In the genomic region with DNA sequence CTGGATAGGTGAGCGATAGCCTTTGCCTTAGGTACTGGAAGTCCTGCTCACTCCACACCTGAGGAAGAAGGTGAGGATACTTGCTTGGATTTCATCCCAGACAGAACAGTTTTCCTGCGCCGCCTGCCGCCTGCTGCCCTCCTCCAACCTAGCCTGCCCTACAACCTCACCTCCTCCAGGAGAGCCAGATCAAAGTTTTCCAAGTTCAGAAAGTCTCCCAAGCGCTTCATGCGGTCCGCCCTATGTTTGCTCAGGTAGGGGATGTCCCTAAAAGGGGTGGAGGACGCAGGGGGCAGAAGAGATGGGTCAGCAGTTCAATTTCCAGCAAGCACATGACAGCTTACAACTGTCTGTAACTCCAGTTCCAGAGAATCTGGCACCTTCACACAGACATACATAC, we compare ENCODE assay signal across 8 mouse cellular contexts. TPM values are rescaled to one million over a fixed set of nuclear protein-coding genes. Genes with fewer than 3 reads are reported as not detected.
DNase-seq lines count a peak whose midpoint lies in the region; ATAC-seq and TF ChIP-seq lines count a peak whose summit lies in the region.

No protein-coding gene starts in this region.

- DNase-seq in heart, adult 2 months: peak in 1 of 2 experiments; percentile 26
- no peak for DNase-seq in heart, adult 8-10 months (ENCODE audit: low spot score)
- DNase-seq in left cerebral cortex, postnatal 4 days: no peak
- DNase-seq in layer of hippocampus, adult 8-10 months (ENCODE audit: low spot score in 2 of 2): no peak
- DNase-seq in adipocyte (ENCODE audit: low spot score): no peak

- H3K4me1 ChIP-seq in heart, adult 2 months (ENCODE audit: control insufficient read depth, insufficient read depth, low read length): peaks cover 7% of the 10 kb centered on the region
- H3K4me1 ChIP-seq in forebrain, embryonic 15.5 days: peaks cover 21% of the 10 kb centered on the region
- H3K4me1 ChIP-seq in kidney, embryonic 15.5 days: peaks cover 25% of the 10 kb centered on the region
- H3K4me1 ChIP-seq in midbrain, embryonic 16.5 days (ENCODE audit: control insufficient read depth, insufficient read depth, low read length): peaks cover 14% of the 10 kb centered on the region

- peak overlapping the region; percentile 78 for H3K9ac ChIP-seq in heart, adult 2 months (ENCODE audit: low read depth, low read length)
- H3K9ac ChIP-seq in forebrain, embryonic 15.5 days (replicated peaks): peak overlapping the region; percentile 8; the same call in 1 of the 2 replicates
- H3K9ac ChIP-seq in kidney, embryonic 15.5 days: peak overlapping the region; percentile 71
- peak overlapping the region; percentile 52; the same call in 1 of the 2 replicates for H3K9ac ChIP-seq in midbrain, embryonic 16.5 days (ENCODE audit: low read depth, low read length)

- peak overlapping the region; percentile 94 for H3K4me2 ChIP-seq in forebrain, embryonic 15.5 days (replicated peaks)
- peak overlapping the region; percentile 99 for H3K4me2 ChIP-seq in kidney, embryonic 15.5 days
- peak overlapping the region; percentile 96 for H3K4me2 ChIP-seq in midbrain, embryonic 16.5 days (ENCODE audit: low read length)

- no peak for TF ChIP-seq EP300 in heart, adult 2 months (IDR thresholded peaks at IDR 0.05; ENCODE audit: insufficient read depth, low read depth, low read length)

- H3K4me3 ChIP-seq in heart, adult 2 months: peak overlapping the region; percentile 75
- H3K4me3 ChIP-seq in forebrain, embryonic 15.5 days: peak overlapping the region; percentile 63
- peak overlapping the region; percentile 65 for H3K4me3 ChIP-seq in kidney, embryonic 15.5 days (replicated peaks)
- H3K4me3 ChIP-seq in midbrain, embryonic 16.5 days (ENCODE audit: low read depth, low read length): peak overlapping the region; percentile 78

- no peaks in the 10 kb centered on the region for H3K36me3 ChIP-seq in heart, adult 2 months (ENCODE audit: control insufficient read depth, insufficient read depth, low read length)
- H3K36me3 ChIP-seq in forebrain, embryonic 15.5 days: peaks cover 28% of the 10 kb centered on the region
- H3K36me3 ChIP-seq in kidney, embryonic 15.5 days: peaks cover 39% of the 10 kb centered on the region
- H3K36me3 ChIP-seq in midbrain, embryonic 16.5 days (ENCODE audit: control insufficient read depth, insufficient read depth, low read length): no peaks in the 10 kb centered on the region

- ATAC-seq in forebrain, embryonic 15.5 days (replicated peaks): no peak; the same call in 1 of the 2 replicates
- peak; percentile 26; the same call in 1 of the 2 replicates for ATAC-seq in kidney, embryonic 15.5 days (replicated peaks; ENCODE audit: low FRiP score)
- peak; percentile 6; the same call in 1 of the 2 replicates for ATAC-seq in midbrain, embryonic 16.5 days

- TF ChIP-seq POLR2A in heart, adult 2 months (IDR thresholded peaks at IDR 0.05; ENCODE audit: insufficient read depth, low read depth, low read length): no peak

- no peaks in the 10 kb centered on the region; the same call in 1 of the 2 replicates for H3K79me2 ChIP-seq in heart, adult 2 months (replicated peaks; ENCODE audit: control insufficient read depth, insufficient read depth, low read length)

- peak overlapping the region; percentile 87 for H3K27ac ChIP-seq in heart, adult 2 months
- H3K27ac ChIP-seq in forebrain, embryonic 15.5 days (replicated peaks): no peak overlapping the region
- peak overlapping the region; percentile 90 for H3K27ac ChIP-seq in kidney, embryonic 15.5 days
- no peak overlapping the region for H3K27ac ChIP-seq in midbrain, embryonic 16.5 days (ENCODE audit: low read length)

- no peaks in the 10 kb centered on the region for H3K27me3 ChIP-seq in heart, adult 2 months (ENCODE audit: control insufficient read depth, insufficient read depth, low read length)
- H3K27me3 ChIP-seq in forebrain, embryonic 15.5 days: no peaks in the 10 kb centered on the region
- H3K27me3 ChIP-seq in kidney, embryonic 15.5 days: 0 out of 2 replicates have a peak, but pooled peaks cover 3% of the 10 kb centered on the region
- H3K27me3 ChIP-seq in midbrain, embryonic 16.5 days (ENCODE audit: control insufficient read depth, insufficient read depth, low read depth, low read length): 0 out of 2 replicates have a peak, but pooled peaks cover 3% of the 10 kb centered on the region

- intact Hi-C loops in heart, adult 2 months (cut with DNase I): no loop called here
- intact Hi-C loops in left cerebral cortex, postnatal 4 days (cut with DNase I): no loop called here

- TF ChIP-seq CTCF in heart, adult 2 months (IDR thresholded peaks at IDR 0.05): peak; percentile 37; the same call in 1 of the 2 replicates

- H3K9me3 ChIP-seq in forebrain, embryonic 15.5 days: no peaks in the 10 kb centered on the region
- no peaks in the 10 kb centered on the region for H3K9me3 ChIP-seq in kidney, embryonic 15.5 days (replicated peaks)
- H3K9me3 ChIP-seq in midbrain, embryonic 16.5 days (replicated peaks; ENCODE audit: control insufficient read depth, low read length, poor library complexity, severe bottlenecking): no peaks in the 10 kb centered on the region

- WGBS in heart, adult 2 months: 20% methylated on average over 8 of the region's 8 CpGs
- 35% methylated on average over 8 of the region's 8 CpGs for WGBS in forebrain, embryonic 15.5 days
- WGBS in kidney, embryonic 15.5 days: 20% methylated on average over 8 of the region's 8 CpGs
- 31% methylated on average over 8 of the region's 8 CpGs for WGBS in midbrain, embryonic 16.5 days

RNA-seq across cellular contexts. Expression of a gene that starts 0.9 kb away (rescaled TPM):
- 10 to 100 TPM; 31.8 to 36.2 TPM for total RNA-seq in heart, adult 2 months (2021)
- 60.2 and 60.8 TPM in 2 replicates for polyA plus RNA-seq in heart, adult 2 months (2012; rRNA removed)
- total RNA-seq in heart, adult 8-10 months (2022): 10 to 100 TPM; 30.1 to 40.2 (median 34.8) TPM
- 36.6 and 38.2 TPM in 2 replicates for polyA plus RNA-seq in forebrain, embryonic 15.5 days (2015; fragmentation: Nextera tagmentation; extraction: Ambion mirVana)
- 59.6 and 72.0 TPM in 2 replicates for polyA plus RNA-seq in kidney, embryonic 15.5 days (2015; fragmentation: Nextera tagmentation; extraction: Ambion mirVana)
- polyA plus RNA-seq in midbrain, embryonic 16.5 days (2015; fragmentation: Nextera tagmentation; extraction: Ambion mirVana): 36.5 and 44.1 TPM in 2 replicates
- total RNA-seq in left cerebral cortex, postnatal 4 days (2021): 10 to 100 TPM; 20.1 to 21.9 TPM
- 10 to 100 TPM; 15.2 to 20.7 (median 19.1) TPM for total RNA-seq in layer of hippocampus, adult 8-10 months (2022)

RNA-seq across cellular contexts. Expression of a gene that starts 0.9 kb away (rescaled TPM):
- total RNA-seq in heart, adult 2 months (2021): 1 to 10 TPM in 1 of 2 experiments, under 1 TPM in 1; 0.84 to 1.7 TPM
- 0.59 and 1.2 TPM in 2 replicates for polyA plus RNA-seq in heart, adult 2 months (2012; rRNA removed)
- 1 to 10 TPM in 2 of 4 experiments, under 1 TPM in 2; 0.78 to 1.4 (median 1.1) TPM for total RNA-seq in heart, adult 8-10 months (2022)
- 1.5 and 3.3 TPM in 2 replicates for polyA plus RNA-seq in forebrain, embryonic 15.5 days (2015; fragmentation: Nextera tagmentation; extraction: Ambion mirVana)
- 2.4 and 2.6 TPM in 2 replicates for polyA plus RNA-seq in kidney, embryonic 15.5 days (2015; fragmentation: Nextera tagmentation; extraction: Ambion mirVana)
- 4.0 and 4.1 TPM in 2 replicates for polyA plus RNA-seq in midbrain, embryonic 16.5 days (2015; fragmentation: Nextera tagmentation; extraction: Ambion mirVana)
- total RNA-seq in left cerebral cortex, postnatal 4 days (2021): 1 to 10 TPM; 4.6 to 4.9 TPM
- 1 to 10 TPM; 4.1 to 8.3 (median 6.3) TPM for total RNA-seq in layer of hippocampus, adult 8-10 months (2022)

RNA-seq across cellular contexts. Expression of a gene that starts 13.2 kb away (rescaled TPM):
- total RNA-seq in heart, adult 2 months (2021): 10 to 100 TPM in 1 of 2 experiments, 1 to 10 TPM in 1; 9.6 to 11.0 TPM
- 18.5 and 20.3 TPM in 2 replicates for polyA plus RNA-seq in heart, adult 2 months (2012; rRNA removed)
- total RNA-seq in heart, adult 8-10 months (2022): 10 to 100 TPM in 2 of 4 experiments, 1 to 10 TPM in 2; 7.5 to 12.7 (median 9.8) TPM
- polyA plus RNA-seq in forebrain, embryonic 15.5 days (2015; fragmentation: Nextera tagmentation; extraction: Ambion mirVana): 39.9 and 42.0 TPM in 2 replicates
- polyA plus RNA-seq in kidney, embryonic 15.5 days (2015; fragmentation: Nextera tagmentation; extraction: Ambion mirVana): 31.5 and 39.3 TPM in 2 replicates
- 23.2 and 24.6 TPM in 2 replicates for polyA plus RNA-seq in midbrain, embryonic 16.5 days (2015; fragmentation: Nextera tagmentation; extraction: Ambion mirVana)
- 10 to 100 TPM; 75.8 to 82.1 TPM for total RNA-seq in left cerebral cortex, postnatal 4 days (2021)
- 10 to 100 TPM; 16.4 to 33.5 (median 24.9) TPM for total RNA-seq in layer of hippocampus, adult 8-10 months (2022)

RNA-seq across cellular contexts. Expression of a gene that starts 29.9 kb away (rescaled TPM):
- total RNA-seq in heart, adult 2 months (2021): 100 to 1,000 TPM; 137 to 151 TPM
- 131 and 193 TPM in 2 replicates for polyA plus RNA-seq in heart, adult 2 months (2012; rRNA removed)
- total RNA-seq in heart, adult 8-10 months (2022): 100 to 1,000 TPM; 143 to 147 (median 145) TPM
- polyA plus RNA-seq in forebrain, embryonic 15.5 days (2015; fragmentation: Nextera tagmentation; extraction: Ambion mirVana): 64.6 and 69.0 TPM in 2 replicates
- polyA plus RNA-seq in kidney, embryonic 15.5 days (2015; fragmentation: Nextera tagmentation; extraction: Ambion mirVana): 180 and 188 TPM in 2 replicates
- 44.7 and 48.8 TPM in 2 replicates for polyA plus RNA-seq in midbrain, embryonic 16.5 days (2015; fragmentation: Nextera tagmentation; extraction: Ambion mirVana)
- total RNA-seq in left cerebral cortex, postnatal 4 days (2021): 10 to 100 TPM; 39.9 to 43.4 TPM
- total RNA-seq in layer of hippocampus, adult 8-10 months (2022): 10 to 100 TPM; 70.1 to 77.8 (median 73.1) TPM

RNA-seq across cellular contexts. Expression of a gene that starts 39.1 kb away (rescaled TPM):
- total RNA-seq in heart, adult 2 months (2021): 1 to 10 TPM; 6.9 to 7.9 TPM
- polyA plus RNA-seq in heart, adult 2 months (2012; rRNA removed): 6.0 and 8.7 TPM in 2 replicates
- total RNA-seq in heart, adult 8-10 months (2022): 1 to 10 TPM; 6.5 to 9.3 (median 7.6) TPM
- 20.7 and 22.0 TPM in 2 replicates for polyA plus RNA-seq in forebrain, embryonic 15.5 days (2015; fragmentation: Nextera tagmentation; extraction: Ambion mirVana)
- polyA plus RNA-seq in kidney, embryonic 15.5 days (2015; fragmentation: Nextera tagmentation; extraction: Ambion mirVana): 18.3 and 19.8 TPM in 2 replicates
- polyA plus RNA-seq in midbrain, embryonic 16.5 days (2015; fragmentation: Nextera tagmentation; extraction: Ambion mirVana): 19.3 and 20.0 TPM in 2 replicates
- 10 to 100 TPM; 19.2 to 20.5 TPM for total RNA-seq in left cerebral cortex, postnatal 4 days (2021)
- 10 to 100 TPM; 18.5 to 25.6 (median 23.1) TPM for total RNA-seq in layer of hippocampus, adult 8-10 months (2022)

Comparison
In these comparisons a context has a peak if more than half of its experiments do, and no peak if none do; other contexts are left out.
1. H3K27ac ChIP-seq: peak in heart, adult 2 months (single experiment) and kidney, embryonic 15.5 days (single experiment); none in forebrain, embryonic 15.5 days (single experiment) and midbrain, embryonic 16.5 days (single experiment).
2. H3K9ac ChIP-seq: peak in every context shown above with its lines; median percentile 78 in heart, adult 2 months; 71 in kidney, embryonic 15.5 days; 52 in midbrain, embryonic 16.5 days; 8 in forebrain, embryonic 15.5 days.
3. Peak in every context shown above with its lines, with median percentiles within 50 percentile points of each other: H3K4me3 ChIP-seq and H3K4me2 ChIP-seq.